Mouse (Mus musculus): ENCODE results near the gene Sin3a. TPM values are rescaled to one million over a fixed set of nuclear protein-coding genes. Genes with fewer than 3 reads are reported as not detected.

Sin3a gene
- polyA plus RNA-seq (2012; ENCODE audit: insufficient read depth, insufficient read length, low replicate concordance, missing spikeins), result not detected in 2 replicates

DNA sequence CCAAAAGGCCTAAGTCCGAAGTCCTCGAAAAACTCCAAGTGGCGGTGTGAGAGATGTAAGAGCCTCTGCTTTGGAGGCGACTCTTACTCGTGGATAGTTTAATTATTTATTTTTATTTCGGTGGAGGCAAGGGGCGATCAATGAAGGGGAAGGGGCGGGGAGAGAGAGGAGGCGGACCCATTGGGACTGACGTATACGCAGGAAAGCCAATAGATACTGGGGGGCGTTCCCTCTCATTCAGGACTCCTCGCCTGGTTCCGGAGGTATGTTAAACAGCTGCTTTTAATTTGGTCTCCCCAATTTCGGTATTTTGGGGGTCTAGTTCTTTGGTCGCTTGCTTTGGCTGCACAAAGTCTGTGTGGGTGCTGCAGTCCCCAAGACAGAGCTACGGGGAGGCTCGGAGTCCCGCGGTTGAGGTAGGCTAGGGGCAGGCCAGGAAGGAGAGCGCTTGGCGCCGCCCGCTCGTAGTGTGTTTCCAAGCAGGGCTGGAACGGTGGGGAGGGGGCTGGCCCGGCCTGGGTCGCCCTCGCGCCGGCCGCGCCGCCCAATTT, at the start of gene Sin3a:
Gene Sin3a, plus strand, starts transcription at position 240 of the 551 bp plus-strand sequence.
- H3K4me1 ChIP-seq (ENCODE audit: control insufficient read depth, insufficient read depth, low read length), result peaks cover 8% of the 10 kb centered on the region
- H3K27ac ChIP-seq (ENCODE audit: insufficient read depth, low read depth, low read length), result peak within 1 kb of the TSS; percentile 93; the same call in 1 of the 2 replicates
- H3K4me3 ChIP-seq (ENCODE audit: insufficient read depth, low read depth, low read length), result peak within 1 kb of the TSS; percentile 80
- under 1% methylated on average over 34 of the region's 34 CpGs for WGBS
- no peak; the same call in 1 of the 2 replicates for TF ChIP-seq POLR2A (IDR thresholded peaks at IDR 0.05; ENCODE audit: insufficient read depth, low read depth, low read length)
- TF ChIP-seq CTCF (IDR thresholded peaks at IDR 0.05; ENCODE audit: insufficient read depth, low read depth, low read length), result no peak

- H3K27ac ChIP-seq (ENCODE audit: insufficient read depth, low read depth, low read length), result peak overlapping the region; percentile 87
- no peaks in the 10 kb centered on the region for H3K4me1 ChIP-seq (ENCODE audit: control insufficient read depth, insufficient read depth, low read length)
- TF ChIP-seq POLR2A (IDR thresholded peaks at IDR 0.05; ENCODE audit: insufficient read depth, low read depth, low read length), result no peak
- no peak overlapping the region for H3K4me3 ChIP-seq (ENCODE audit: insufficient read depth, low read depth, low read length)
- WGBS, result 38% methylated on average over 1 of the region's 1 CpGs
Measured at GRCm38 (mm10) chr9:57031756-57032155, 40.1 kb upstream of the Sin3a start.

- Histone ChIP-seq H3K4me3 (ENCODE audit: insufficient read depth, low read depth, low read length) (no peak overlapping the region), H3K4me1 (ENCODE audit: control insufficient read depth, insufficient read depth, low read length) (no peaks in the 10 kb centered on the region), H3K27ac (ENCODE audit: insufficient read depth, low read depth, low read length) (no peak overlapping the region)
- TF ChIP-seq POLR2A (IDR thresholded peaks at IDR 0.05; ENCODE audit: insufficient read depth, low read depth, low read length) (no peak), CTCF (IDR thresholded peaks at IDR 0.05; ENCODE audit: insufficient read depth, low read depth, low read length) (no peak)
- 85% methylated on average over 1 of the region's 1 CpGs for WGBS
Measured at GRCm38 (mm10) chr9:57056237-57056636, 15.6 kb upstream of the Sin3a start.

GRCm38 (mm10) chr9:57064164-57064563, 7.7 kb upstream of the Sin3a start:
- Histone ChIP-seq H3K27ac (ENCODE audit: insufficient read depth, low read depth, low read length) (no peak overlapping the region), H3K4me3 (ENCODE audit: insufficient read depth, low read depth, low read length) (no peak overlapping the region), H3K4me1 (ENCODE audit: control insufficient read depth, insufficient read depth, low read length) (no peaks in the 10 kb centered on the region)
- TF ChIP-seq CTCF (IDR thresholded peaks at IDR 0.05; ENCODE audit: insufficient read depth, low read depth, low read length), result no peak
- no peak for TF ChIP-seq POLR2A (IDR thresholded peaks at IDR 0.05; ENCODE audit: insufficient read depth, low read depth, low read length)
- WGBS, result 99% methylated on average over 2 of the region's 2 CpGs

DNA sequence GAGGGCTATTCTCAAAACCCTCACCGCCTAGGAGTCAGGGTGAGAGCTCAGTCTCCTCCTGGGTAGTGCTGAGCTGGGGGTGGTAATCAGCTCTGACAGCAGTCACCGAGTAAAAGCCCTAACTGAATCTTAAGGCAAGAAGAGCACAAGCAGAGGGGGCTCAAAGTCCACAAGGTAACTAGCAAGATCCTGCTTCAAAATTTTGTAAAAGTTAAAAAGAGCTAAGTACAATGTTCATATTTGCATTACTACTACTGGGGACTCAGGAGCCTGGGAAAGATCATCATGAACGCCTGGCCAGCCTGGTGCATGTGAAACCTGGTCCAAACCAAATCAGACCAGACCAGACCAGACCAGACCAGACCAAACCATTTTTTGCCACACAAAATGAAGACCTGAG, 3.6 kb upstream of the Sin3a start:
- 69% methylated on average over 3 of the region's 3 CpGs for WGBS

DNA sequence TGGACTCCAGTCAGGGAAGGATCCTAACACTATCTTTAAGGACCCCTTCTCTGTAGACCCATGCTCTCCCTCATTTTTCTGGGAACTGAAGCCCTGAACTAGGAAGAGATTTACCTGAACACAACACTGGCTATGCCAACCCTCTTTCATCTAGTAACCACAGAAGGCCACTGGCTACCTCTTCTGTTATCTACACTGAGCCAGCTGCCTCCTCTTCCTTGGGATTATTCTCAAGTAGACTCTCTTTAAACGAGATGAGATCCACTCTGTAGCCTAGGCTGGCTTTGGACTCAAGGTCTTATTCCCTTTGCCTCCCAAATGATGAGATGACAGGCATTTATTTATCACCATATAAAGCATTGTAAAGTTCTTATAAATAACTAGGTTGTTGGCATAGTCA, 1.6 kb upstream of the Sin3a start:
- TF ChIP-seq CTCF (IDR thresholded peaks at IDR 0.05; ENCODE audit: insufficient read depth, low read depth, low read length) (no peak), POLR2A (IDR thresholded peaks at IDR 0.05; ENCODE audit: insufficient read depth, low read depth, low read length) (no peak)
- Histone ChIP-seq H3K27ac (ENCODE audit: insufficient read depth, low read depth, low read length) (no peak overlapping the region), H3K4me3 (ENCODE audit: insufficient read depth, low read depth, low read length) (no peak overlapping the region), H3K4me1 (ENCODE audit: control insufficient read depth, insufficient read depth, low read length) (peaks cover 8% of the 10 kb centered on the region)
- 64% methylated on average over 1 of the region's 1 CpGs for WGBS

More for the DNA sequence above, 3.6 kb upstream of the Sin3a start:
- H3K4me3 ChIP-seq (ENCODE audit: insufficient read depth, low read depth, low read length), result no peak overlapping the region
- TF ChIP-seq POLR2A (IDR thresholded peaks at IDR 0.05; ENCODE audit: insufficient read depth, low read depth, low read length), result no peak
- TF ChIP-seq CTCF (IDR thresholded peaks at IDR 0.05; ENCODE audit: insufficient read depth, low read depth, low read length), result no peak
- no peak overlapping the region for H3K27ac ChIP-seq (ENCODE audit: insufficient read depth, low read depth, low read length)
- H3K4me1 ChIP-seq (ENCODE audit: control insufficient read depth, insufficient read depth, low read length), result no peaks in the 10 kb centered on the region

GRCm38 (mm10) chr9:57070800-57071545, 867 bp upstream of the Sin3a start:
- 11% methylated on average over 5 of the region's 5 CpGs for WGBS
- H3K4me1 ChIP-seq (ENCODE audit: control insufficient read depth, insufficient read depth, low read length), result peaks cover 8% of the 10 kb centered on the region
- H3K4me3 ChIP-seq (ENCODE audit: insufficient read depth, low read depth, low read length), result peak overlapping the region; percentile 80
- H3K27ac ChIP-seq (ENCODE audit: insufficient read depth, low read depth, low read length), result no peak overlapping the region
- no peak for TF ChIP-seq CTCF (IDR thresholded peaks at IDR 0.05; ENCODE audit: insufficient read depth, low read depth, low read length)
- TF ChIP-seq POLR2A (IDR thresholded peaks at IDR 0.05; ENCODE audit: insufficient read depth, low read depth, low read length), result no peak

DNA sequence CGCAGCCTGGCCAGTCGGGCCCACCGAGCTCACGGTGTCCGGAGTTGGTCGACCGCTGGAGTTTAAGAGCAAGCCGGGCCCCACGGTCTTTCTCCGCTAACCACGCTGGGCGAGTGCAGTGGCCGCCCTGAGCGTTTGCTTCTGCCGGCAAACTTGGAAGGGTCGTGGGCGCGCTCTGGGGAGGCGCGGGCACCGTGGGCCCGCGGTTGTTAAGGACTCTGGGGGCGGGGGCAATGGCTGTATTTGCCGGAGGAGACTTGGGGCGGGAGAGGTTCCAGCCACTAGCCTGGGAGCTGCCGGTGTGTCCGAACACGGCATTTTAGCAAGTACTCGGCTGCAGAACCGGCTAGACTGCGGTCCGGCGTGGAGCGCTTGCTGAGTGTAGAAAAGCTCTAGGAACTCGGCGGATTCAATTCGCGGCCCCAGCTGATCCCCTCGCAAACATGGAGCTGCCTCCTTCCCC, 717 bp downstream of the Sin3a start:
- no peak for TF ChIP-seq CTCF (IDR thresholded peaks at IDR 0.05; ENCODE audit: insufficient read depth, low read depth, low read length)
- no peak for TF ChIP-seq POLR2A (IDR thresholded peaks at IDR 0.05; ENCODE audit: insufficient read depth, low read depth, low read length)
- Histone ChIP-seq H3K4me3 (ENCODE audit: insufficient read depth, low read depth, low read length) (peak overlapping the region; percentile 80), H3K4me1 (ENCODE audit: control insufficient read depth, insufficient read depth, low read length) (peaks cover 12% of the 10 kb centered on the region), H3K27ac (ENCODE audit: insufficient read depth, low read depth, low read length) (peak overlapping the region; percentile 93; the same call in 1 of the 2 replicates)
- WGBS, result under 1% methylated on average over 40 of the region's 40 CpGs

Data from olfactory bulb, adult 2 months (tissue).